Mouse (Mus musculus): ENCODE measurements at regions not wholly inside any gene's neighbourhood (a gene's known extent, or its start where the extent isn't known, plus 50 kb on each side); places are given as distances from the start of the nearest gene placed in this dataset.

DNA sequence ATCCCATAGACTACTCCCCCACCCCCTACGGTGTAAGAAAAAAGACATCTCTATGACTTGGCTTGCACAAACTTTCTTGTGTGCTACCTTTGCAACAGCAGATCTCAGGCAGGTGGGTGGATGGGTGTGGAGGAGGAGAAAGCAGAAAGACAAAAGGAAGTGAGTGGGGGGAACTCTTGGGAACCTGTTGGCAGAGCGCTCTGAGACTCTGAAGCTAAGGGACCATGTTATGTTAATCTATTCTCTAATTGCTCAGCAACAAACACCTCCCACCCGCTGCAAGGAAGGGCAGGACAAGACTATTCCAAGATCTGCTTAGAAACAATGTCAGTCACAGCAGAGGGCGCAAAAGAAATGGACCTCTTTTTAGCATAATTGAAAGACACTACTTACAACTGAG, 180.0 kb downstream of the Drd1 start:
- TF ChIP-seq MAFK (IDR thresholded peaks at IDR 0.05; ENCODE audit: borderline replicate concordance, low read depth, low read length) (no peak), CTCF (IDR thresholded peaks at IDR 0.05 in 2 of 3, conservative IDR thresholded peaks at IDR 0.05 in 1 of 3; ENCODE audit: control insufficient read depth in 1 of 3, insufficient read depth in 1 of 3, low read depth in 2 of 3, low read length in 3 of 3, poor library complexity in 1 of 3, severe bottlenecking in 1 of 3) (no peak), UBTF (IDR thresholded peaks at IDR 0.05; ENCODE audit: borderline replicate concordance, insufficient read depth, low read depth, low read length) (no peak), POLR2A (IDR thresholded peaks at IDR 0.05; ENCODE audit: control insufficient read depth in 1 of 2, insufficient read depth in 1 of 2, low read depth in 1 of 2, low read length in 2 of 2, poor library complexity in 1 of 2) (no peak), NRF1 (IDR thresholded peaks at IDR 0.05; ENCODE audit: insufficient read depth, low read depth, low read length, poor library complexity, severe bottlenecking) (no peak), ZNF384 (IDR thresholded peaks at IDR 0.05; ENCODE audit: low read depth, low read length) (no peak), E2F4 (IDR thresholded peaks at IDR 0.05; ENCODE audit: borderline replicate concordance, low read depth, low read length) (no peak), ZC3H11A (IDR thresholded peaks at IDR 0.05; ENCODE audit: low read depth, low read length) (no peak), POLR2AphosphoS2 (IDR thresholded peaks at IDR 0.05; ENCODE audit: low read length) (no peak)
